Mouse (Mus musculus) right cerebral cortex, postnatal 25 days (tissue): Measurements from ENCODE around the gene 4930523C07Rik.

ENCODE experiments used
- DNase-seq: peaks from one replicate; pipeline ENCODE4 v3.0.0; 2022

The 4930523C07Rik gene

GRCm38 (mm10) chr1:160044237-160045021 lies at the start of gene 4930523C07Rik:
Gene 4930523C07Rik (plus strand): TSS chr1:160044382.
- no peak for DNase-seq

- DNase-seq, result no peak
These were observed 46.9 kb upstream of the 4930523C07Rik start for GRCm38 (mm10) chr1:159997329-159997728.

GRCm38 (mm10) chr1:159998349-159998748 lies 45.8 kb upstream of the 4930523C07Rik start:
- DNase-seq, result no peak

- DNase-seq, result no peak
These were observed 45.0 kb upstream of the 4930523C07Rik start for GRCm38 (mm10) chr1:159999232-159999631.

GRCm38 (mm10) chr1:160005319-160005718 lies 38.9 kb upstream of the 4930523C07Rik start:
- DNase-seq, result no peak

GRCm38 (mm10) chr1:160006919-160007588 lies 37.1 kb upstream of the 4930523C07Rik start:
- DNase-seq, result no peak

- no peak for DNase-seq
These were observed 31.1 kb upstream of the 4930523C07Rik start for GRCm38 (mm10) chr1:160013042-160013441.

GRCm38 (mm10) chr1:160024339-160024980 lies 19.7 kb upstream of the 4930523C07Rik start:
- no peak for DNase-seq

- no peak for DNase-seq
These were observed 18.9 kb upstream of the 4930523C07Rik start for GRCm38 (mm10) chr1:160025146-160025894.

- no peak for DNase-seq
These were observed 18.3 kb upstream of the 4930523C07Rik start for GRCm38 (mm10) chr1:160025895-160026255.

GRCm38 (mm10) chr1:160027939-160028338 lies 16.2 kb upstream of the 4930523C07Rik start:
- DNase-seq, result no peak

- no peak for DNase-seq
These were observed 10.1 kb upstream of the 4930523C07Rik start for GRCm38 (mm10) chr1:160033948-160034598.

GRCm38 (mm10) chr1:160035561-160035960 lies 8.6 kb upstream of the 4930523C07Rik start:
- no peak for DNase-seq

GRCm38 (mm10) chr1:160036996-160037521 lies 7.1 kb upstream of the 4930523C07Rik start:
- no peak for DNase-seq

GRCm38 (mm10) chr1:160039951-160040645 lies 4.1 kb upstream of the 4930523C07Rik start:
- no peak for DNase-seq

- no peak for DNase-seq
These were observed 2.9 kb upstream of the 4930523C07Rik start for GRCm38 (mm10) chr1:160041264-160041775.

- no peak for DNase-seq
These were observed 1.8 kb upstream of the 4930523C07Rik start for GRCm38 (mm10) chr1:160042351-160042750.

GRCm38 (mm10) chr1:160043271-160043975 lies 759 bp upstream of the 4930523C07Rik start:
- DNase-seq, result no peak

GRCm38 (mm10) chr1:160045056-160045715 lies 1.0 kb downstream of the 4930523C07Rik start:
- DNase-seq, result no peak

GRCm38 (mm10) chr1:160045971-160046370 lies 1.8 kb downstream of the 4930523C07Rik start:
- no peak for DNase-seq
